Mouse (Mus musculus): ENCODE data around the gene Rad51c.

GRCm38 (mm10) chr11:87454035-87454690 lies 49.4 kb upstream of the Rad51c start:
- TF ChIP-seq CTCF (IDR thresholded peaks at IDR 0.05; ENCODE audit: control insufficient read depth, insufficient read depth, insufficient read length) (no peak), USF1 (IDR thresholded peaks at IDR 0.05; ENCODE audit: low read depth) (no peak)
